Mouse (Mus musculus) induced T-regulatory cell, adult 2 months (primary cell): Measurements from ENCODE around the gene S1pr3.

ENCODE experiments used
- DNase-seq: peaks from one replicate; pipeline ENCODE4 v3.0.0-alpha.2; 2012; ENCODE audit warnings: low read depth

S1pr3 gene

GRCm38 (mm10) chr13:51446550-51446949 is 38.1 kb downstream of the S1pr3 start:
- DNase-seq, result no peak

- no peak for DNase-seq
Observed at GRCm38 (mm10) chr13:51456190-51456878, 47.9 kb downstream of the S1pr3 start.

- DNase-seq, result no peak
Observed at GRCm38 (mm10) chr13:51464294-51464693, 55.9 kb downstream of the S1pr3 start.

DNA sequence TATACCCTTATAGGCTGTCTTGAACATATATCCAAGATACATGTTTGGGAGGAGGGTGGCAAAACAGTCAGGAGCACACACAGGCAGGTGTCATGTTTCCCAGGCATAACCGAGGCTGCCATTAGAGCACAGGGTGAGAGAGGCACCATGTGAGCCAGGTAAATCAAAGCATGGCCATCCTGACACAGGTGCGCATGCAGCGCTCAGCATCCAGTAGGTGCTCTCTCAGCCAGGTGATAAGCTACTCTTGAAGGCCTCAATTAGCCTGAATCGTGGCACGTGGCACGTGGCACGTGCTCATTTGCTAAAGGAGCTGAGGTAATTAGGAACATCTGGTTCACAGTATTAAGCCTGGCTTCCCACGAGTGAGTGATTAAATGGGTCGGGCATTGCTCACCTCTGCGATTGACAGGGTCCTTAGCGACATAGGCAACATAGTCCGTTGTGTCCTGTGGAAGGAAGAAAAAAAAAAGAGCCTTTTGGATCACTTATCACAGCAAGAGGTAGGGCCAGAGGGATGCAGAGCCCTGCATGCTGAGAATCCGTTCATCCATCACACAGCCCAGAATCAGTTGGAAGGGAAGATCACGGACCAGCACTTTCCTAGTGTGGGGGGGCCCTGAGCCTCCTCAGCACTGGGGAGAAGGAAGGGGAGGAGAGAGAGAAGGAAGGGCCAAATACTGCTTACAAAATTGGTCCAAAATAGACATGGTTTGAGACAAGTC is 57.8 kb downstream of the S1pr3 start:
- no peak for DNase-seq

- DNase-seq, result no peak
Observed at GRCm38 (mm10) chr13:51468697-51469250, 60.3 kb downstream of the S1pr3 start.
